Mouse (Mus musculus) intestine, embryonic 16.5 days (tissue): ENCODE measurements around the gene L3mbtl1. TPM values are rescaled to one million over a fixed set of nuclear protein-coding genes. Genes with fewer than 3 reads are reported as not detected.

Experiments used
- ATAC-seq: fragments of 200-750 bp; cut with Nextera tagmentation; 2 replicates; pipeline ENCODE4 v1.8.0; 2017; ENCODE audit warnings: moderate TSS enrichment, moderate library complexity
- H3K27ac ChIP-seq: fragments of 300-500 bp; sonication (generic); 2 replicates; pipeline ENCODE4 v1.5.1; 2014; ENCODE audit warnings: mild to moderate bottlenecking, low read length
- H3K27me3 ChIP-seq: fragments of 300-500 bp; sonication (generic); replicated peaks from 2 replicates; pipeline ENCODE4 v1.6.1; 2014; ENCODE audit warnings: low read length, control low read depth, mixed read lengths; ENCODE audit not compliant: control insufficient read depth, insufficient read depth
- H3K36me3 ChIP-seq: fragments of 300-500 bp; sonication (generic); 2 replicates; pipeline ENCODE4 v1.6.1; 2014; ENCODE audit warnings: low read length, control low read depth; ENCODE audit not compliant: control insufficient read depth, insufficient read depth
- H3K4me1 ChIP-seq: fragments of 300-500 bp; sonication (generic); 2 replicates; pipeline ENCODE4 v1.6.1; 2014; ENCODE audit warnings: low read length, control low read depth, mixed read lengths; ENCODE audit not compliant: control insufficient read depth, insufficient read depth
- H3K4me2 ChIP-seq: fragments of 300-500 bp; sonication (generic); 2 replicates; pipeline ENCODE4 v1.6.1; 2014; ENCODE audit warnings: low read depth, low read length, control low read depth
- H3K4me3 ChIP-seq: fragments of 300-500 bp; sonication (generic); 2 replicates; pipeline ENCODE4 v1.5.1; 2014; ENCODE audit warnings: mild to moderate bottlenecking, low read length
- H3K9ac ChIP-seq: fragments of 300-500 bp; sonication (generic); 2 replicates; pipeline ENCODE4 v1.6.1; 2014; ENCODE audit warnings: low read depth, low read length
- H3K9me3 ChIP-seq: fragments of 300-500 bp; sonication (generic); 2 replicates; pipeline ENCODE4 v1.6.1; 2016; ENCODE audit warnings: low read length, control low read depth; ENCODE audit not compliant: control insufficient read depth
- WGBS: fragments of 180-500 bp; shearing (Covaris S2); extraction: QIAGEN DNeasy Blood & Tissue Kit; methylation state at CpG from one replicate; pipeline ENCODE4 v1.1.7; 2014; 5-methylcytosine and 5-hydroxymethylcytosine counted together
- polyA plus RNA-seq: library from polyadenylated mRNA; unstranded; fragments of >200 nt; fragmentation: Nextera tagmentation; extraction: Ambion mirVana; gene quantifications from 2 replicates; pipeline ENCODE4 v1.2.1, GENCODE M21; 2015

The L3mbtl1 gene
- polyA plus RNA-seq, 1 experiment from 2014 or later, result 0.09 TPM

DNA sequence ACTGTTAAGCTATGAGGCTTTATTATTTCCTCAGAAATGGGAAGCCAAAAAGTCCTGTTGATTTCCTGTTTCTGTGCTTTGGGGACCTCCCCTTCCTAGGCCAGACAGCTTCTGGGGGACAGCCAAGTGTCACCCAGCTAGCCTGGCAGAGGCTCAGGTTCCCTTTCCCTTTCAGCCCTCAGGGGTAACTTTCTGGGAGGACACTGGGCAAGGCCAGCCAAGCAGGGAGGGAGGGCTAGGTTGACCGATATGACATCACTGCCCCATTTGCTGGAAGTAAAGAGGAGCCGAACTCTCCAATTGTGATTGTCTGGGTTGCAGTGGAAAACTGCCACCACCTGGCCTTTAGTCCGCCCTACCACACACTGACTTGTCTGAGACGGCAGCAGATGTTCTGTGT, 32.7 kb downstream of the L3mbtl1 start:
- WGBS, result 75% methylated on average over 4 of the region's 4 CpGs
- H3K9ac ChIP-seq, result no peak overlapping the region
- no peaks in the 10 kb centered on the region for H3K27me3 ChIP-seq
- H3K9me3 ChIP-seq, result no peaks in the 10 kb centered on the region
- no peak overlapping the region for H3K27ac ChIP-seq
- no peak overlapping the region for H3K4me3 ChIP-seq
- no peak overlapping the region for H3K4me2 ChIP-seq
- H3K4me1 ChIP-seq, result peaks cover 13% of the 10 kb centered on the region
- no peaks in the 10 kb centered on the region for H3K36me3 ChIP-seq
- ATAC-seq, result no peak

DNA sequence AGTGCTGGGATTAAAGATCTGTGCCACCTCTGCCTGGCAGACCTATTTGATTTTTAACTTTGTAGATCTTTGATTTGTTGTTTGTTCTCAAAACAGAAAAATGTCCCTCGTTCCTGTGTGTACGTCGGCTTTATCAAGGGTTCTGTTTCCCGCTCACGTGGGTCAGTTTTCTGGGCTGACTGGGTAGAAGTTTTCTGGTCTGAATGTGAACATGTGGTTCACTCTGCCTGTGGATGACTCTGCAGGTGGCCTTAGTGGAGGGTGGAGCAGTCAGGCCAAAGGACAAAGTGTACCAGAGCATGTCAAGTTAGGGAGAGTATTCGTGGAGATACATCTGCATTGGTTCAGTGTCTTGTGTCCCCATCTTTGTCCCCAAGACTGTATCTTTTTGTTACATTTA, 41.1 kb downstream of the L3mbtl1 start:
- Histone ChIP-seq H3K4me2 (no peak overlapping the region), H3K9me3 (no peaks in the 10 kb centered on the region), H3K4me1 (no peaks in the 10 kb centered on the region; the same call in 1 of the 2 replicates), H3K27me3 (no peaks in the 10 kb centered on the region), H3K9ac (no peak overlapping the region), H3K4me3 (no peak overlapping the region), H3K27ac (no peak overlapping the region), H3K36me3 (no peaks in the 10 kb centered on the region)
- ATAC-seq, result no peak
- 80% methylated on average over 6 of the region's 6 CpGs for WGBS

DNA sequence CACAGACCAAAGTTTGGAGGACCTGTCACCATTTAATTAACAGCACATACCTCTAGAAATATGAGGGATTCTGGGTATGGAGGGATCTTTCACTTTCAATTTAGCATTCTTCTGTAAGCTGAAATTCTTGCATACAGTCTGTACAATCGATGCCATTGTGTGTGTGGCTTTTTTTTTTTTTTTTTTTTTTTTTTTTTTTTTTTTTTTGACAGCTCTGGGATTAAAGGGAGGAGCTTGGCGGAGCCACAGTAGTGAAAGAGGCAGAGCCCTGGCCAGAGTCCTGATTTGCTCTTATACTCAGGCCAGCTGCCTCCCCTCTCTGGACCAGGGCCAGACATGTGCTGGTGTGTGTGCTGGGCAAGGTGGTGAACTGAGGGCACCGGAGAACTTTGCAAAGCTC, 42.7 kb downstream of the L3mbtl1 start:
- no peaks in the 10 kb centered on the region for H3K9me3 ChIP-seq
- H3K4me3 ChIP-seq, result no peak overlapping the region
- peak; percentile 39 for ATAC-seq
- no peaks in the 10 kb centered on the region for H3K27me3 ChIP-seq
- no peaks in the 10 kb centered on the region; the same call in 1 of the 2 replicates for H3K4me1 ChIP-seq
- WGBS, result 58% methylated on average over 3 of the region's 3 CpGs
- H3K9ac ChIP-seq, result no peak overlapping the region
- H3K36me3 ChIP-seq, result no peaks in the 10 kb centered on the region
- no peak overlapping the region for H3K27ac ChIP-seq
- H3K4me2 ChIP-seq, result no peak overlapping the region

DNA sequence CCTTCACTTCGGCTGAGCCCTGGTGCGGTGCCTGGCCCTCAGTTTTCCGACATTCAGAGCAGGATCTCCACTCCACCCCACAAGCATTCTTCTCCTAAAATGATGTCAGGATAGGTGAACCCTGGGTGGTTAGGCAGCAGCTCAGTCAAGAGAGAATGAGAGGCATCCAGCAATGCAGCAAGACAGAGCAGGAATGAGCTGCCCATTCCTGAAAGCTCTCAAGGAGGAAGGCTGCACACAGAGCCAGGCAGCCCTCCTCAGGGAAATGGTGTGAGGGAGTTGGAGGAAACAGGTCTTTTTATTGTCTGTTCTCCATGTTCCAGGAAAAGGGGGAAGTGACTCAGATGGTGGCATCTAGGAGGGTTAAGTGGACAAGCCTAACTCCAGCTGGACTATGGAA, 43.5 kb downstream of the L3mbtl1 start:
- Histone ChIP-seq H3K4me2 (0 out of 2 replicates have a peak overlapping the region, but pooled peaks have one; percentile 1), H3K4me1 (peaks cover 2% of the 10 kb centered on the region; the same call in 1 of the 2 replicates), H3K9ac (no peak overlapping the region), H3K27me3 (no peaks in the 10 kb centered on the region), H3K4me3 (no peak overlapping the region), H3K27ac (peak overlapping the region; percentile 25; the same call in 1 of the 2 replicates), H3K9me3 (no peaks in the 10 kb centered on the region), H3K36me3 (no peaks in the 10 kb centered on the region)
- 75% methylated on average over 3 of the region's 3 CpGs for WGBS
- peak; percentile 60 for ATAC-seq

DNA sequence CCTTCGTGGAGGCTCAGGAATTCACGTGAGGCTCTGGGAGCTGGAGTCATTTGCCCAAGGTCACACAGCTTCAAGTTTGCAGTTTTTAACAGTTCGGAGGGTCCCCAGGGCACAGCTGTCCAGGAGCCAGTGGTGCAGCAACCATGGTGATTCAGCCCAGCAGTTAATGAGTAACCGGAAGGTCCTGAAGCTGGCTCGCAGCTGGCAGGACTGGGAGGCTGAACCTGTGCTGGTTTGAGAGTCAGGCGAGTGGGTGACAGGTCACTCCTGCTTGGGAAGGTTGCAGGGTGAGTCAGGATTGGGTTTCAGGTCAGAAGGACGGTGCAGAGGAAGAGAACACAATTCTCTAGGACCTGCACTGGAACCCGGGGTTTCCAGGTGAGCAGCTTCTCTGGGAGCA, 43.9 kb downstream of the L3mbtl1 start, which contains the start of gene Sgk2:
Gene Sgk2 (plus strand): TSS at position 113 of the 400 bp plus-strand sequence.
- no peaks in the 10 kb centered on the region for H3K27me3 ChIP-seq
- WGBS, result 43% methylated on average over 8 of the region's 8 CpGs
- H3K4me1 ChIP-seq, result peaks cover 2% of the 10 kb centered on the region; the same call in 1 of the 2 replicates
- H3K4me2 ChIP-seq, result 0 out of 2 replicates have a peak within 1 kb of the TSS, but pooled peaks have one; percentile 1
- peak; percentile 92 for ATAC-seq
- no peaks in the 10 kb centered on the region for H3K36me3 ChIP-seq
- no peak within 1 kb of the TSS for H3K9ac ChIP-seq
- H3K27ac ChIP-seq, result peak within 1 kb of the TSS; percentile 25; the same call in 1 of the 2 replicates
- no peak within 1 kb of the TSS for H3K4me3 ChIP-seq
- H3K9me3 ChIP-seq, result no peaks in the 10 kb centered on the region

DNA sequence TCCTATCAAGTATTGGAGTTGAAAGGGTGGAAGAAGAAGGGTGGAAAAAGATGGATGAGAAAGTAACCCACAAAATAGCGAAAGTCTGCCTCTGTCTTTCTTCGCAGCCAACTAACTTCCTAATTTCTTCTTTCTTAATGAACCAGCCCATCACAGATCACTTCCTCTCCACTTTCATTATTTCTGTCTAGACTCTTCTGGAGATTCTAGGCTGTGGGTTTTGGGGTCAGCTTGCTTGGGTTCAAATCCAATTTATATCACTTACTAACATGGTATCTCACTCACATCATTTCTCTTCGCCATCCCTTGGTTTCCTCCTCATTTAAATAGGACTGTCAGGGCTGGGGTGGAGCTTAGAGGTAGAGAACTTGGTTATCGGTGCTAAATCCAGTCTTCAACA, 45.0 kb downstream of the L3mbtl1 start:
- H3K9ac ChIP-seq, result no peak overlapping the region
- H3K36me3 ChIP-seq, result no peaks in the 10 kb centered on the region
- no peak for ATAC-seq
- no peak overlapping the region for H3K4me2 ChIP-seq
- WGBS, result 91% methylated on average over 4 of the region's 4 CpGs
- no peak overlapping the region for H3K4me3 ChIP-seq
- no peaks in the 10 kb centered on the region for H3K27me3 ChIP-seq
- peaks cover 2% of the 10 kb centered on the region; the same call in 1 of the 2 replicates for H3K4me1 ChIP-seq
- H3K27ac ChIP-seq, result no peak overlapping the region
- H3K9me3 ChIP-seq, result no peaks in the 10 kb centered on the region

DNA sequence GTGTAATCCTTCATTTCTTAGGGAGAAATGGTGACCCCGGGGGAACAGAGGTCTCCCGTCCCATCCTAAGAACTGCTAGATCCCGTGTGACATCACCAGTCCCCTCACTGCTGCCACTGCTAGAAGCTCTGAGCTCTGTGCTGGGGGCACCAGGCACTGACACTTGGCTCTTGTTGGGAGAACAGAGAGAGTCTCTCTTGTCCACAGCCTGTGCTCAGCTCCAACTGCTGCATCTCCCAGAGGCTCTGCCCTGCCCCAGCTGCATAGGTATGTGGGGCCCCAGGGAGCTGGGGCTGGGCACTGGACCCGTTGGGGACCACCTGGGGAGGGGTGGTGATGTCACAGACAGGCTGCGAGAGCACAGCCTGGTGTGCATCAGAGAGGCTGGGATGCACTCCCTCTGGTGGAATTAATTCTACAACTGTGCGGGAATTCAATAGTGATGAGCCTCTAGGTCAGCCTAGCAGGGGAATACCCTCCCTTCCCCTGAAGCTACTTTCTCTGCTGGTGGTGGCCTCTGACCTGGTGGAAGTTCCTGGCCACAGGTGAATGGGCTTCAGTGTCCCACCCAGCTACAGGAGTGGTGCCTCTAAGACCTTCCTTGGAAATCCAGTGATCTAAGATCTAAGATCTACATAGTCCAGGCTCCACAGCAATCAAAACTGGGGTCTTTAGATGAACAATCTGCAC, 48.3 kb downstream of the L3mbtl1 start:
- H3K27ac ChIP-seq, result no peak overlapping the region
- ATAC-seq, result peak; percentile 27; the same call in 1 of the 2 replicates

DNA sequence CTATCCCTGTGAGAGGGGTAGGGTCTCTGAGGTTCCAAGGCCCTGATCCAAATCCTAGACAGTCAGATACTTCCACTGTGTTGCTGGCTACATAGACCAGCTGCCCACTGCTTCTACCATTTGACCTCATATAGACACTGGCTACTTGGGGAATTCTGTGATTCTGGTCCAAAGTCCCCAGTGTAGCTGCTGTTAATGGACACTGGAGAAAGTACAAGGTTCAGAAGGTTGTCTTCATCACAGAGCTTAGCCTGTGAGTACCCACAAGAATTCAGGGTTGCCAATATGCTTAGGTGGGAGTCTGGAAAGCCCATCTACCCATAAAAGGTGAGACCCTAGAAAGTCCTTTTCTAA, 48.8 kb downstream of the L3mbtl1 start:
- ATAC-seq, result peak; percentile 69
- Histone ChIP-seq H3K9me3 (no peaks in the 10 kb centered on the region), H3K4me1 (0 out of 2 replicates have a peak, but pooled peaks cover 2% of the 10 kb centered on the region), H3K4me3 (no peak overlapping the region), H3K27me3 (no peaks in the 10 kb centered on the region), H3K9ac (no peak overlapping the region), H3K4me2 (no peak overlapping the region), H3K27ac (no peak overlapping the region), H3K36me3 (no peaks in the 10 kb centered on the region)

More for the DNA sequence above, 48.3 kb downstream of the L3mbtl1 start:
- Histone ChIP-seq H3K9ac (no peak overlapping the region), H3K27me3 (no peaks in the 10 kb centered on the region), H3K36me3 (no peaks in the 10 kb centered on the region), H3K4me1 (peaks cover 2% of the 10 kb centered on the region; the same call in 1 of the 2 replicates), H3K9me3 (no peaks in the 10 kb centered on the region), H3K4me2 (no peak overlapping the region), H3K4me3 (no peak overlapping the region)
- 36% methylated on average over 6 of the region's 6 CpGs for WGBS

DNA sequence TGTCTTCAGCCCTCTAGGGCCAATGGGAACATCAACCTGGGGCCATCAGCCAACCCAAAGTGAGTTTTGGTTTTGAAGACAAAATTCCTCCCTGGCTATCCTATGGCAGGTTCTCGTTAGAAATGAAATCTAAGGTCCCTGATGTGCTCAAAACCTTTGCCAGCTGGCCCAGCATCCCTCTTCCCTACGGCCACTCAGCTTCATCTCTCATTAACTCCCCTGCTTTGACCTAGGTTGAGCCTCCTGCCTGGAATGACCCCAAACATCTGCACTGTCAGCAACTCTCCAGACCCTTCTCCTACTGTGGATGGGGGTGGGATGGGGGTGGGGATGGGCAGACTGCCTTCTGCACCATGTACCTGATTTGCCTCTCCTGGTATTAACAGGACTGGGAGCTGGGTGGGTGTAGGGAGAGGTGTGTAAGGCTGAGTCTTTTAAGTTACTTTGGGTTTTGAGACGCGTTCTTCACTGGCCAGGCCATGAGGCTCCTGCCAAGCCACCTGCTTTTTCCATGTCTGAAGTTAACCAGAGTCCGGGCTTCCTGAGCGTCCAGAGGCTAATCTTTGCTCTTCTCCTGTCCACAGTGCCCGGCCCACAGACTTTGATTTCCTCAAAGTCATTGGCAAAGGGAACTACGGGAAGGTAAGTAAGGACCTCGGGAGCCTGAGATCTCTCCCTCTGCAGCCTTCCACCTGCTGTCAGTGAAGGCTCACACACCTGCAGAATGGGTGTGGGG, 50.8 kb downstream of the L3mbtl1 start:
- 0 out of 2 replicates have a peak, but pooled peaks cover 2% of the 10 kb centered on the region for H3K4me1 ChIP-seq
- H3K9ac ChIP-seq, result no peak overlapping the region
- no peaks in the 10 kb centered on the region for H3K9me3 ChIP-seq
- no peak overlapping the region for H3K4me3 ChIP-seq
- H3K4me2 ChIP-seq, result no peak overlapping the region
- H3K27me3 ChIP-seq, result no peaks in the 10 kb centered on the region
- H3K36me3 ChIP-seq, result no peaks in the 10 kb centered on the region
- H3K27ac ChIP-seq, result no peak overlapping the region
- ATAC-seq, result no peak
- 75% methylated on average over 9 of the region's 9 CpGs for WGBS
